Mouse (Mus musculus): Measurements from ENCODE around the gene Ski. TPM values are rescaled to one million over a fixed set of nuclear protein-coding genes. Genes with fewer than 3 reads are reported as not detected.
A peak's percentile ranks its signal among the peaks of the same experiment; 100 is the strongest.

Gene Ski
- polyA plus RNA-seq (2012; rRNA removed), result 105 and 115 TPM in 2 replicates

GRCm38 (mm10) chr4:155222552-155222840 lies at the start of gene Ski:
Ski (minus strand) TSS chr4:155222592.
- Histone ChIP-seq H3K4me1 (ENCODE audit: control insufficient read depth, insufficient read depth, low read length) (peaks cover 25% of the 10 kb centered on the region), H3K4me3 (replicated peaks; ENCODE audit: extremely low read depth, low read depth, low read length) (peak within 1 kb of the TSS; percentile 97)
- no peak for DNase-seq
- WGBS, result 27% methylated on average over 63 of the region's 63 CpGs
- TF ChIP-seq POLR2A (IDR thresholded peaks at IDR 0.05; ENCODE audit: borderline replicate concordance, extremely low read depth, low read depth, low read length), result no peak
- no peak for TF ChIP-seq CTCF (IDR thresholded peaks at IDR 0.05; ENCODE audit: insufficient read depth, low read length)

GRCm38 (mm10) chr4:155268382-155268781 lies 46.0 kb upstream of the Ski start:
- DNase-seq, result peak; percentile 50
- Histone ChIP-seq H3K4me3 (replicated peaks; ENCODE audit: extremely low read depth, low read depth, low read length) (no peak overlapping the region), H3K4me1 (ENCODE audit: control insufficient read depth, insufficient read depth, low read length) (peaks cover 3% of the 10 kb centered on the region; the same call in 1 of the 2 replicates)
- TF ChIP-seq POLR2A (IDR thresholded peaks at IDR 0.05; ENCODE audit: borderline replicate concordance, extremely low read depth, low read depth, low read length) (no peak), CTCF (IDR thresholded peaks at IDR 0.05; ENCODE audit: insufficient read depth, low read length) (peak; percentile 42; the same call in 1 of the 2 replicates)
- WGBS, result 18% methylated on average over 5 of the region's 5 CpGs

DNA sequence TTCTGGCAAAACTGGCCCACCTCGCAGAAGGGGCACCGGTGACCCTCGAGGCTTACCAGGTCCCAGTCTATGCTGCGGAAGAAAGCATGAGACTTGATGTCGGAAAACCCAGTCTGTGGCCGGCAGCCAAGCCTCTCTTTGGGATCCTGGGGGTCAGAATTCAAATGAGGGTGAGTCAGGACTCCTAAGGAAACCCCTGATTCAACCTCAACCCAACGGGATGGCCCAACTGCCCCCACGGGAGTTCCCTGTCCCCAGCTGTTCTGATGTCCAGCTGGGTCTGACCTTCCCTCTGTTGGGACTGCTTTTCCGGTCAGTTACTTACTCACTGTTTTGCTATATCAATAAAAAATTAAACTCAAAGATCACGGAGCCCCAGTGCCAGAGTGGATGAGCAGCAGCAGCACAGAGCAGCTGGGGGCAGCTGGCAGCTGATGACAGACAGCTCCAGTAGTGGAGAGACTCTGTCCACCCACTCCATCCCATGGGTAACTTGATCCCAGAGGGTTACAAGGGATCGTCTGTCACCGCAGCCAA lies 45.3 kb upstream of the Ski start:
- peaks cover 3% of the 10 kb centered on the region; the same call in 1 of the 2 replicates for H3K4me1 ChIP-seq (ENCODE audit: control insufficient read depth, insufficient read depth, low read length)
- no peak for DNase-seq
- TF ChIP-seq CTCF (IDR thresholded peaks at IDR 0.05; ENCODE audit: insufficient read depth, low read length), result no peak
- TF ChIP-seq POLR2A (IDR thresholded peaks at IDR 0.05; ENCODE audit: borderline replicate concordance, extremely low read depth, low read depth, low read length), result no peak
- WGBS, result 43% methylated on average over 12 of the region's 12 CpGs
- H3K4me3 ChIP-seq (replicated peaks; ENCODE audit: extremely low read depth, low read depth, low read length), result no peak overlapping the region

- peaks cover 3% of the 10 kb centered on the region; the same call in 1 of the 2 replicates for H3K4me1 ChIP-seq (ENCODE audit: control insufficient read depth, insufficient read depth, low read length)
- H3K4me3 ChIP-seq (replicated peaks; ENCODE audit: extremely low read depth, low read depth, low read length), result no peak overlapping the region
- no peak for DNase-seq
- WGBS, result 53% methylated on average over 7 of the region's 7 CpGs
- TF ChIP-seq CTCF (IDR thresholded peaks at IDR 0.05; ENCODE audit: insufficient read depth, low read length) (no peak), POLR2A (IDR thresholded peaks at IDR 0.05; ENCODE audit: borderline replicate concordance, extremely low read depth, low read depth, low read length) (no peak)
Measured at GRCm38 (mm10) chr4:155267047-155267543, 44.7 kb upstream of the Ski start.

- DNase-seq, result no peak
- TF ChIP-seq POLR2A (IDR thresholded peaks at IDR 0.05; ENCODE audit: borderline replicate concordance, extremely low read depth, low read depth, low read length) (no peak), CTCF (IDR thresholded peaks at IDR 0.05; ENCODE audit: insufficient read depth, low read length) (no peak)
- Histone ChIP-seq H3K4me1 (ENCODE audit: control insufficient read depth, insufficient read depth, low read length) (peaks cover 3% of the 10 kb centered on the region; the same call in 1 of the 2 replicates), H3K4me3 (replicated peaks; ENCODE audit: extremely low read depth, low read depth, low read length) (no peak overlapping the region)
- 81% methylated on average over 3 of the region's 3 CpGs for WGBS
Measured at GRCm38 (mm10) chr4:155264521-155265321, 42.3 kb upstream of the Ski start.

- Histone ChIP-seq H3K4me3 (replicated peaks; ENCODE audit: extremely low read depth, low read depth, low read length) (no peak overlapping the region), H3K4me1 (ENCODE audit: control insufficient read depth, insufficient read depth, low read length) (peaks cover 5% of the 10 kb centered on the region)
- TF ChIP-seq CTCF (IDR thresholded peaks at IDR 0.05; ENCODE audit: insufficient read depth, low read length), result no peak
- no peak for TF ChIP-seq POLR2A (IDR thresholded peaks at IDR 0.05; ENCODE audit: borderline replicate concordance, extremely low read depth, low read depth, low read length)
- DNase-seq, result no peak
- 83% methylated on average over 6 of the region's 6 CpGs for WGBS
Measured at GRCm38 (mm10) chr4:155252253-155252652, 29.9 kb upstream of the Ski start.

DNA sequence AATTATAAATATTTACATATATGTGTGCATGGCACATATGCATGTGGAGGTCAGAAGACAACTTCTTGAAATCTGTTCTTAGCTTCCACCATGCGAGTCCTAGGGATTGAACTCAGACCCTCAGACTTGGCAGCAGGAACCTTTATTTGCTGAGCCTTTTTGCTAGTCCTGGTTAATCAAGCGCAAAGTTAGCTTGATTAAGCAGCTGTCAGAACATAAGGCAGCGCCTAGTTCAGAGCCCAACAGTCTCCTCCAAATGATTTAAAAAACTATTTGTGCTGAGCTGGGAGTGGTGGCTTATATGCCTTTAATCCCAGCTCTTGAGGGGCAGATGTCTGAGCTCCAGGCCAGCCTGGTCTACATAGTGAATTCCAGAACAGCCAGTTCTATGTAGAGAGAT lies 28.8 kb upstream of the Ski start:
- 66% methylated on average over 3 of the region's 3 CpGs for WGBS
- no peak for DNase-seq
- TF ChIP-seq CTCF (IDR thresholded peaks at IDR 0.05; ENCODE audit: insufficient read depth, low read length) (no peak), POLR2A (IDR thresholded peaks at IDR 0.05; ENCODE audit: borderline replicate concordance, extremely low read depth, low read depth, low read length) (no peak)
- Histone ChIP-seq H3K4me3 (replicated peaks; ENCODE audit: extremely low read depth, low read depth, low read length) (no peak overlapping the region), H3K4me1 (ENCODE audit: control insufficient read depth, insufficient read depth, low read length) (peaks cover 5% of the 10 kb centered on the region)

DNA sequence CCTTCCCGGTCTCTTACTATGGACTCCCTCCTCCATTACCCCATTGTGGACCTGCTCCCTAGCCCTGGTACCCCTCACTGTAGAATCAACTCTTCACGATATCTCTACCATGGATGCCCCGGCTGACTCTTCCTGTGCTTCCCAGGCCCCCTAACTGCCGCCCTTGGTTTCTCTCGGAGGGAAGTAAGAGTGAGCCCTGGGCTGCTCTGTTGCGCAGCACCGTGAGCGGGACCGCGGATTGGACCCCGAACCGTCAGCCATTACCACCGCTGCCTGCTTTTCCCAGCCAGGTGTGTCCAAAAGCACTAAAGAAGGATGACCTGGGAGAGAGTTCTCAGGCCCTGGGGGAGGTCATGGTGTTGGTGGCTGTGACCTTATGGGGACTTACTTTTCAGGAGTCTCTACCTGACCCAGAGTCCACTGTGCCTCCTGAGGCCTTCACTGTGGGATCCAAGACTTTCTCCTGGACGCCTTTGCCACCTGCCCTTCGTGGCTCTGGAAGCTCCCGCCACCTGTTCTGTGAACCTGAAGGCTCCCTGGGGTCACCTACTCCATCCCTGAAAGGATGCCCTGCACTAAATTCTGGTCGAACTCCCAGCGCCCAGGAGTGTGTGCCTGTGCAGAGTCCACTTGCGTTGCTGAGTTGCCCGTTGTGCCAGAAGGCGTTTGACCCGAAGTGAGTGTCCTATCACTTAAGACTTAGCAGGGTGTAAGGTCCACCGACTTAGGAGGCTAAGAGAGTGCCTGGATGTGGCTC lies 28.1 kb upstream of the Ski start:
- 22% methylated on average over 23 of the region's 23 CpGs for WGBS
- TF ChIP-seq CTCF (IDR thresholded peaks at IDR 0.05; ENCODE audit: insufficient read depth, low read length), result no peak
- TF ChIP-seq POLR2A (IDR thresholded peaks at IDR 0.05; ENCODE audit: borderline replicate concordance, extremely low read depth, low read depth, low read length), result no peak
- peak; percentile 56 for DNase-seq
- Histone ChIP-seq H3K4me1 (ENCODE audit: control insufficient read depth, insufficient read depth, low read length) (peaks cover 5% of the 10 kb centered on the region), H3K4me3 (replicated peaks; ENCODE audit: extremely low read depth, low read depth, low read length) (peak overlapping the region; percentile 70)

DNA sequence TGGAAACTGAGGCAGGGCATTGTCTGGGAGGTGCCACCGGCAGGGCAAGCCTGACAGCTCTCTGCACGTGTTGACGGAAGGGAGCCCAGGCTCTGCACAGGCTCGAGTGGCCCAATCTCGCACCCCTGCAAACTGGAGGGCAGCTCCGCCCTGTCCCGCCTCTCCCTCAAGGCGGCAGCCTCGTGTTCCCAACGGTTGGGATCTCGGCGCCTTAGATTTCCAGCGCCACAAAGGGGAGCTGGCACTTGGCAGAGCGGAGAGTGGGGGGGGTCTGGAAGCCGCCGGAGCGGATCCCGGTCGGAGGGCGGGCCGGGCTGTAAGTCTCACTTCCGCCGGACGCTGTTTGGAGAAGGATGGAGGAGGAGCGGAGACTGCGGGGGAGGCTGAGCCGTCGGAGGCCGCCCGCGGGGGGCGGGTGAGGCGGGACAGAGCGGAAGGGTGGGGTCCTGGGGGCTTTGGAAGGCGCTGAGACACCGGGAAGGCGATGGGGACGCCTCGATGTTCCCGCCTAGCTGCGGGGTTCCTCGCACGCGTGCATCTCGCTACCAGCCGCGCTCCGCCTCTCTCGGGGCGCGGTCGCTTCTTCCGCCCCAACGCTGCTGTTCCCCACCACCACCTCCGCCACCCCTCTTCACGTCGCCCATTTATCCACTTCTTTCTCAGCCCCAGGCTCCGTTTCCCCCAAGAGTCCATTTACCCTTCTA lies 27.4 kb upstream of the Ski start, which contains the start of gene Faap20:
Gene Faap20 (plus strand): TSS at position 155 of the 704 bp plus-strand sequence.
- WGBS, result 1% methylated on average over 58 of the region's 58 CpGs
- peaks cover 5% of the 10 kb centered on the region for H3K4me1 ChIP-seq (ENCODE audit: control insufficient read depth, insufficient read depth, low read length)
- DNase-seq, result peak; percentile 89
- peak within 1 kb of the TSS; percentile 70 for H3K4me3 ChIP-seq (replicated peaks; ENCODE audit: extremely low read depth, low read depth, low read length)
- TF ChIP-seq CTCF (IDR thresholded peaks at IDR 0.05; ENCODE audit: insufficient read depth, low read length), result no peak
- peak; percentile 48; the same call in 1 of the 2 replicates for TF ChIP-seq POLR2A (IDR thresholded peaks at IDR 0.05; ENCODE audit: borderline replicate concordance, extremely low read depth, low read depth, low read length)

All from lung, adult 2 months (tissue).